Mouse (Mus musculus) gonadal fat pad, adult 2 months (tissue): ENCODE measurements around the gene Fancl. TPM values are rescaled to one million over a fixed set of nuclear protein-coding genes. Genes with fewer than 3 reads are reported as not detected.

Experiments
- DNase-seq: peaks from one replicate; pipeline ENCODE4 v3.0.0-alpha.2; 2012; ENCODE audit warnings: low read depth
- polyA plus RNA-seq: library from polyadenylated mRNA; depleted of rRNA; stranded (reverse); fragments of >200 nt; gene quantifications from 2 replicates; pipeline ENCODE4 v1.2.3, GENCODE M21; 2012; rRNA removed

Fancl gene
- polyA plus RNA-seq, 1 experiment: 3.5 TPM

GRCm38 (mm10) chr11:26489761-26490466 lies 104.0 kb downstream of the Fancl start:
- DNase-seq: no peak

GRCm38 (mm10) chr11:26495951-26496350 lies 110.0 kb downstream of the Fancl start:
- no peak for DNase-seq

- DNase-seq: no peak
These were observed 127.7 kb downstream of the Fancl start for GRCm38 (mm10) chr11:26513683-26514082.

DNA sequence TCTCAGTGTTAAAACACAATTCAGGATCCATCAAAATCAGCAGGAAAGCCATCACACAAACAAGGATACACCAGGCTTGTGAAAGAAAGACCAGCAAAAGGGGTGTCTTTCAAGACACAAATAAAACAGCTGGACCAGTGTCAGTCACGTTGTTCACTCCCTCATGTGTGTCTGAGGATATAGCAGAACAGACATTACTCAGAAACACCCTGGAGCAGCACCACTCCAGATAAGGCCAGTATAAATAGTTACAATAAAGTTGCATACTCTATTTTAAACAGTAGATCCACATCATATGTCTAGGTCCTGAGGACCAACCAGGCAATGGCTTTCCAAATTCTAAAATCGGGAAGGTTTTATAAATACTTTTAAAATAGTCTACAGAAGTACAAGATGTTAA lies 130.2 kb downstream of the Fancl start:
- no peak for DNase-seq

GRCm38 (mm10) chr11:26518991-26519390 lies 133.1 kb downstream of the Fancl start:
- DNase-seq: no peak

Other genes with a start within 250 kb of the Fancl start
- 0.62 TPM in 1 of 2 replicates, not detected in the other for gene 5730522E02Rik, start 175.4 kb upstream of the Fancl start, polyA plus RNA-seq
- not detected in 2 replicates for gene Gm6899, start 207.1 kb downstream of the Fancl start, polyA plus RNA-seq
- gene Vrk2, start 207.9 kb downstream of the Fancl start, polyA plus RNA-seq: 1.9 and 2.5 TPM in 2 replicates